Mouse (Mus musculus) lung, postnatal 36 days (tissue): ENCODE data around the gene Olfr450.

Experiments
- DNase-seq: peaks from one replicate; pipeline ENCODE4 v3.0.0; 2022; ENCODE audit warnings: mixed read lengths

The Olfr450 gene

GRCm38 (mm10) chr6:42811639-42812038 lies at the start of gene Olfr450:
TSS of gene Olfr450 (plus strand) at chr6:42811939.
- no peak for DNase-seq

GRCm38 (mm10) chr6:42777066-42777465 lies 34.7 kb upstream of the Olfr450 start:
- no peak for DNase-seq

DNA sequence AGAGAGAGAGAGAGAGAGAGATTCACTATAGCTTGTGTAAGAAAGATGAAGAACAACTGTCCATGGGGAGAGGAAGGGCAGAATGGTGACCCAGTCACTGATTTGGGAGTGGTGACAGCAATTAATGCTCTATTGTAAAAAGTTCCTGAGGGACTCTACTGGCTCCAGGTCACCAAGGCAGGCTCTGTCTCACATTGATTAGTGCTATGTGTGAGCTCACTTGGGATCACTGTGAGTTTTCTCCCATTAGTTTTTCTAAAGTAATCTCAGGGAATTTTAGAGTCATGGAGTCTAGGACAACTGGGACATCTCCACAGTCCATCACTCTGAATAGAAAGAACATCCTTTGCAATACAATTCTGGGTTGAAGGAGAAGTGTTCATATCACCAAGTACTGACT lies 26.9 kb upstream of the Olfr450 start, which contains the start of gene Olfr452:
Gene Olfr452 (plus strand): TSS at position 301 of the 400 bp plus-strand sequence.
- no peak for DNase-seq

DNA sequence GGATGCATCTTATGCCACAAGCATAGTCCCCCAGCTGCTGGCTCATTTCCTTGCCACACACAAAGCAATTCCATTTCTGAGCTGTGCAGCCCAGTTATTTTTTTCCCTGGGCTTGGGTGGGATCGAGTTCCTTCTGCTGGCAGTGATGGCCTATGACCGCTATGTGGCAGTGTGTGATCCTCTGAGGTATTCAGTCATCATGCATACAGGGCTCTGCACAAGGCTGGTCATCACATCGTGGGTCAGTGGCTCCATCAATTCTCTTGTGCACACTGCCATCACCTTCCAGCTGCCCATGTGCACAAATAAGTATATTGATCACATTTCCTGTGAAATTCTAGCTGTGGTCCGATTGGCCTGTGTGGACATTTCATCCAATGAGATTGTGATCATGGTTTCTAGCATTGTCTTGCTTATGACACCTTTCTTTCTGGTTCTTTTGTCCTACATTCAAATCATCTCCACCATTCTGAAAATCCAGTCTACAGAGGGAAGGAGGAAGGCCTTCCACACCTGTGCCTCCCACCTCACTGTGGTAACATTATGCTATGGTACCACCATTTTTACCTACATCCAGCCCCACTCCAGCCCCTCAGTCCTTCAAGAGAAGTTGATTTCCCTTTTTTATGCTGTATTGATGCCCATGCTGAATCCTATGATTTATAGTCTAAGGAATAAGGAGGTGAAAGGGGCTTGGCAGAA lies 21.3 kb upstream of the Olfr450 start:
- no peak for DNase-seq

GRCm38 (mm10) chr6:42790949-42791556 lies 20.7 kb upstream of the Olfr450 start:
- no peak for DNase-seq

- no peak for DNase-seq
Measured at GRCm38 (mm10) chr6:42794982-42795381, 16.8 kb upstream of the Olfr450 start.

DNA sequence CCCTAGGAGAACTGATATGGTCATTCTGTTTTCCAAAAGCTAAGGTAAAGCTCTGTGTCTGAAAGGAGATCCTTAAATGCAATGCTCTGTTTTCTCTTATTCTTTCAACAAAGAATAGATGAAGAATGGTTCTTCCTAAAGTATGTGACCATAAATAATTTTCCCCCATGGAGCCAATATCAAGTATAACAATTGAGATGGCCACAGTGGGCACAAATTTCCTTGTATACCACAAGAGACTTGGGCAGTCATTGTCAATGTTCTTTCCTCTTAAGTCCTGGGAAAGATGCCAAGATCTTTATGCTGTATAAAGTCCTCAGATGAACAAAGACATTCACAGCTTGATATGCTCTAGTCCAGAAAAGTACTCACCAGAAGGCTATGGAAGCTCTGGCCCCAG lies 22.3 kb downstream of the Olfr450 start, which contains the start of gene Olfr449:
Gene Olfr449 (plus strand): TSS at position 301 of the 400 bp plus-strand sequence.
- DNase-seq, result no peak

DNA sequence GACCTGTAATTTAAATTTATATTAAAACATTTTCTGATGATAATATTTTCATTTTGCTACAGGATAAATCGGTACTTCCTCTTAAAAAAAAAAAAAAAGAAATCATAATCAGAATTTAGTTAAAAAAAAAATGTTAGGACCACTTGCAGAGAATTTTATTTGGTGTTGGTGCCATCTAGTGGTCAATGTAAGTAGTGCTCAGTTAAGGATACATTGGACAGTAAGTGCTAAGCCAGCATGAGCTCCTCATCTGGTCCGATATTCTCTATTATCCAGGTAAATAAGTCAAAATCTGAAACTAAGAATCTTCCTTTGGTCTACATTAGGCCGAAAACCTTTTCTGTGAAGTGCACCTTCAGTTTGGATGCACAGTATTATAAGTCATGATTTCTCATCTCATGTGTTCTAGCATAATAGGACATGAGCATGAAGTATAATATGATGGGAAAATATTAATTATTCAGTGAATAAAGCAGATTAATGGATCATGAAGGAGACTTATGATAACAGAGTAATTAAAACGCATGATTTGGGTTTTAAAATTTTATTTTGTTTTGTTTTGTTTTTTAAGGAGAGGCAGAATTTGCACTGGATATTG lies 48.6 kb downstream of the Olfr450 start:
- DNase-seq, result peak; percentile 73
